Mouse (Mus musculus) spleen, adult 18-20 months (tissue): Measurements from ENCODE around the gene Fbxo6.
"Not testable (repeated sequence)": the region's sequence is repeated elsewhere in the genome, so short reads cannot be mapped to it uniquely, and the experiment has no call there.

ENCODE experiments used
- DNase-seq, 2 experiments: peaks; one replicate each; pipeline ENCODE4 v3.0.0; 2022; ENCODE audit warnings: mixed read lengths in 2 of 2

The Fbxo6 gene

DNA sequence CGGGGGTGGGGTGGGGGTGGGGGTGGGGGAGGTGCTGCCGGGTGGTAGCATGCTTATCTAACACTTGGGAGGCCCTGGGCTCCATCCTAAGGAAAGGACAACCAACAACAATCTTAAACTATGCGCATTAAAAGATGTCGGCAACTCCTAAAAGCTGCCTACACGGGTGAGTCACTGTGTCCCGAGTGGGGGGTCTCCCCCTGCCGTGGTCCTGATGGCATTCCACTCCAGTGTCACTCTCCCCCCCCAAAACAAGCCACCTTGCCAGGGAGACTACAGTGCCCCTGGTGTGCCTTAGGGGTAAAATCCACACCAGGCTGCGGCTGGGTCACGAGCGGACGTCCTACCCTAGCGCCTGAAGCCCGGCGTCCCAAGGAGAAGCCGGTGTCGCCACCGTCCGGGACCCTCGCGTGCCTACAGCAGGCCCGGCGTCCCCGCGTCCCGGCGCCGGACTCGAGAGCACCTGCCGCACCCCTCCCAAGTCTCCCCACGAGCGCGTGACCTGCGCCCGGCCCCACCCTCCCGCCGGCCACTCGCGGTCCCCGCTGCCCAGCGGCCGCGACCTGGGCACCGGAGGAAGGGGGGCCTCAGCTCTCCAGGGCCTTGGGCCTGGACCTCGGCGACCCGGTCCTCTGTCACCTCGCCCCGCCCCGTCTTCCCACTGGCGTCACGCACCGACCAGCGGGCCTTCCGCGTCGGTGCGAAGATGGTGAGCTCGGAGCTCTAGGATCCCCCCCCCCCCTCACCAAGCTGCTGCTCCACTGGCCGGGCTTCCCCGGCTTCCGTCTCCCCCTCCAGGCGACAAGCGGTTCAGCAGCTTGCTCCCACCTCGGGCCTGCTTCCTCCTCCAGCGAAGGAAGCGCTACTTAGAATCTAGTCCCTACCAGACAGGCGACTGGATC lies at the start of gene Fbxo6:
Gene Fbxo6, minus strand, starts transcription at position 874 of the 902 bp plus-strand sequence.
- DNase-seq = peak; percentile 72 to 74

DNA sequence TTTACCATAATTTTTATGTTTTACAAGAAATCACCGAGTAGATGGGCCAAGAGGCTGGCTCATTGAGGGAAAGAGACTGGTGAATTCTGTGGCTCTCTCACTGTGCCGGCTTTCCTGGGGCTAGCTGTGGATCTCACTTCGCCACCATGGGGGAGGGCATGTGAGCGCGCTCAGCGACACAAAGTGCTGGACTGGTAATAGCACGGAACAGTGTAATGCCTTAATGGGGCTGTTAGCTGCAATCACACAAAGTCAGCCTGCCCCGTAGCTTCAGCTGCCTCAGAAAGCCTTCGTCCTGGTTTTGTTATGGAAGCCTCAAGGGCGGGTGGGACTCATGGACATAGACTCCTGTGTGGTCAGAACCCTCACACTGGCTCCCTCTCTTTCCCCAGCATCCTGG lies 46.8 kb upstream of the Fbxo6 start:
- DNase-seq = no peak

DNA sequence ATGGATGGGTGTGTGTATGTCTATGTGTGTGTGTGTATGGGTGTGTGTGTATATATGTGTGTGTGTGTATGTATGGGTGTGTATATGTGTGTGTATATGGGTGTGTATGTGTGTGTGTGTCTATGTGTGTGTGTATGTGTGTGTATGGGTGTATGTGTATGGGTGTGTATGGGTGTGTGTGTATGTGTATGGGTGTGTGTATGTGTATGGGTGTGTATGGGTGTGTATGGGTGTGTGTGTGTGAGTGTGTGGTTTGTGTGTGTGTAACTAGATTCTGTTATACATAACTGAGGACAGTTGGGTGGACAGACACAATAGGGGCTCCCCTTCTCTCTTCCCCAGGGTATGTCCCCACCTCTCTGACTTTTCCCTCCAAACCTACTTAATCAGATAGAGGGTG lies 42.5 kb upstream of the Fbxo6 start:
- no peak for DNase-seq

GRCm38 (mm10) chr4:148192707-148193245 lies 40.8 kb upstream of the Fbxo6 start:
- DNase-seq = no peak

- not testable (repeated sequence) for DNase-seq
Observed at GRCm38 (mm10) chr4:148188767-148189166, 36.8 kb upstream of the Fbxo6 start.

- DNase-seq = no peak
Observed at GRCm38 (mm10) chr4:148185819-148186218, 33.9 kb upstream of the Fbxo6 start.

DNA sequence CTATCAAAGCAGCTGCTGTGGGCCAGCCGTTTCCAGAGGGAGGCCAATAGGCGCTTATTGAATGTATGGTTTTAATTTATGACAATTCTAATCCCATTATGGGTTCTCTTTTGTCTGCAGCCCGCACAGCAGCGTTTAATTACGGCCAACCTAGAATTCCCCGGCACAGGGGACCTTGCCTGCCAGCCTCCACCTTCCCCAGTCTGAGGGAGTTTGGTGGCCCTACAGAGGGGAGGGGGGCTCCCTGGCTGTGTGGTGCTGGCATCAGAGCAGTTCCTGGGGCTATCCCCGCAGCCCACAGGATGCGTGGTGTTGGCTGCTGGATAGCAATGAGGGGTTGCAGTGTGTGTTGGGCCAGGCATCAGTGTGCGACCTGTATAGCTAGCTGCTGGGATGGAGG lies 32.6 kb upstream of the Fbxo6 start:
- no peak for DNase-seq

DNA sequence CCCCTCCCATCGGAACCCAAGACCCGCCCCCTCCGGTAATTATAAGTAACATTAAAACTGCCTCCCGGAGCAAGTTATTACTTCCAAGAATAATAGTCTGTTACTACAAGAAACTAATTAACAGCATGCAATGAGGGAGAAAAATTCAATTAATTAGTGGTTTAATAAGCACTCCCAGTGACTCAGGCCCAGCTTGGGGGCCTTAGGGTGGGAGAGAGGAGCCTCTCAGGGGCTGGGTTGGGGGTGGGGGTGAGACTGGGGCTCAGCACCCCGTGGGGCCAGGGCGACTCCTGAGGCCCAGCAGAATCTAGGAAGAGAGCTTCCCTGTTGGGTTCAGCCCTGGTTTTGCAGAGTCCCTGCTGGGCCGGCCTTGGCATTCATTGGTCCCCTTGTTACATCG lies 30.4 kb upstream of the Fbxo6 start:
- DNase-seq = no peak

DNA sequence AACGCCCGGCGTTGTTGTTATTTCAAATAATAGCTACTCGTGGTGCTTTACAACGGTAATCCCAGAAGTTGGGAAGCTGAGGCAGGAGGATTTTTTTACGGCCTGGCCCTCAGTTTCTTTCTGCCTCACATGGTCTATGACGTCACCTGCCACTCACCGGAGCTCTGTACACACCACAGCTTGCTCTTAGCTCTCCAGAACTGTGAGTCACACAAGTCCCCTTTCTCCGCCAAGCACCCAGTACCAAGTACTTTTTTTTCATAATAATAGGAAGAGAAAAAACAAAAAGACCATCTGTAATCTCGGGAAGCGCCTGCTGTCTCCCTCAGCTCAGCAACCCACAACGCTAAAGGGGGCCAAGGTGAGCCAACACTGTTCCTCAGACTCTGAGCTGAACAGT lies 29.5 kb upstream of the Fbxo6 start:
- no peak for DNase-seq

DNA sequence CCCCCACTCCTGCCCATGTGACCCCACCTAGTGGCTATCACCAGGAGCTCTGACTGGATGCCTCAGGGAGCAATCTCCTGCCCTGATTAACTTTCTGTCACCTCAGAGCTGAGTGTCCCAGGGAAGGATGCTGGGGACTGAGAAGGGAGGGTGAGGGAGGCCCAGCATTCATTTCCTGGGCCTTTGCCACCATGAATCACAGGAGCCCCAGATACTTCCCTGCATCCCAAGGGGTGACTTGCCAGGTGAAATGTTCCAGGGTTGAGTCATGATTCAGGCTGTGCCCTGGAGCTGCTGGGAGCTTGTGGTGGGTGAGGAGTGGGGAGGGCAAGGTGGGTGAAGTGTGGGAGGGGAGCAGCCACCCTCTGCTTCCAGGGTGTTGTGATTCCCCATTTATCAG lies 25.8 kb upstream of the Fbxo6 start:
- no peak for DNase-seq

DNA sequence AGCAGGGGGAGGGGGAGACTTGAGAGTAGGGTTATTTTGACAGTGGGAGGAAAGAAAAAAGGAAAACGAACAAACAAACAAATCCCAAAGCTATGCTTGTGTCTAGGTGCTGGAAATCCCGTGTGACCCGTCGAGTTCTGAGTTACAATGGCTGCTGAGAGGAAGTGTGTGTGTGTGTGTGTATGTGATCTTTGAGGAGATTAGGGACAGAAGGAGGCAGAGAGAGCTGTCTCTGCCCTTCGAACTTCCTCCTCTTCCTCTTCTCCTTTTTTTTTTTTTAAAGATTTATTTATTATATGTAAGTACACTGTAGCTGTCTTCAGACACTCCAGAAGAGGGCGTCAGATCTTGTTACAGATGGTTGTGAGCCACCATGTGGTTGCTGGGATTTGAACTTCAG lies 24.7 kb upstream of the Fbxo6 start:
- not testable (repeated sequence) for DNase-seq

DNA sequence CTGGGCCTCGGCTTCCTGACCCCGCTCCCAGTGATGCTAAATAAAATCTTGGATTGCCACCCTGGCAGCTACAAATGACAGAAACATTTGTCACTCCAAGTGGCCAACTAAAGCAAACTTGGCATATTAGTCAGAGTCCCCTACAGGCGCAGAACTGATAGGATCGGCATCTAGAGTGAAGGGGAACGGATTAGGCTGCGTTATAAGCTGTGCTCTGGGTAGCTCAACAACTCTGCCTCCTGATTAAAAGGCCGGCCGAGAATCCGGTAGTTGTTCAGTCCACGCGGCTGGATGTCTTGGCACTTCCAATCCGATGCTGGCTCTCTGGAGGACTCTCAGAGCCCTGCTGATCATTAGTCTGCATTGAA lies 22.5 kb upstream of the Fbxo6 start:
- no peak for DNase-seq

DNA sequence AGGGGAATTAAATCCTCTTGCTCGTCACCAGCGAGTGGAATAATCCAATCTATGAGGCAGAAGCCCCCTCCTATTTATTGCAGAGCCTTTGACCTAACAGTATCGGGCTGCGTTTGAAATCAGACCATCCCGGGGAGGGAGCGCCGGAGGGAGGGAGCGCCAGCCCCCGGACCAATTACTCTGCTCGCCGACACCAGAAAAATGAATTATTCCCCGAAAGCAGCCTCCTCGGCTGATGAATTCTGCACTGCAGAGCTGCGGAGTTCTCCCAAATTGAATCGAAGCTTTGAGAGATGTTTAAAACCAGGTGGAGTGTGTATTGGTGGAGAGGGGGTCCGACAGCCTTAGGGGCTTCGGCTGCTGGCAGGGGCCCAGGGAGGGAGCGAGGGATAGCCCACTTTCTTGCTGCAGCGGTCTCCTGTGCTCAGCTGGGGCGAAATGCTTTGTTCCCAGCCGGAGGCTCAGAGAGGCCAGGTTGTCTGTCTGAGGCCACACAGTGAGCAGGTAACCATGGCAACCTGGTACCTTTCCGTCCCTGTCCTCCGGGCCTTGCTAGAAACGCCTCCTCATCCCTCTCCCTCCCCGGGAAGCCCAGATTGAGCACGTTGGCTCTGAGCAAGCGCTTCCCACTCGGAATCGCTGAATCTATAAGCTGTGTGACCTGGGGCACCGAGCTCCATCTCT lies 22.0 kb upstream of the Fbxo6 start:
- DNase-seq = no peak

GRCm38 (mm10) chr4:148171261-148171660 lies 19.3 kb upstream of the Fbxo6 start:
- DNase-seq = no peak

DNA sequence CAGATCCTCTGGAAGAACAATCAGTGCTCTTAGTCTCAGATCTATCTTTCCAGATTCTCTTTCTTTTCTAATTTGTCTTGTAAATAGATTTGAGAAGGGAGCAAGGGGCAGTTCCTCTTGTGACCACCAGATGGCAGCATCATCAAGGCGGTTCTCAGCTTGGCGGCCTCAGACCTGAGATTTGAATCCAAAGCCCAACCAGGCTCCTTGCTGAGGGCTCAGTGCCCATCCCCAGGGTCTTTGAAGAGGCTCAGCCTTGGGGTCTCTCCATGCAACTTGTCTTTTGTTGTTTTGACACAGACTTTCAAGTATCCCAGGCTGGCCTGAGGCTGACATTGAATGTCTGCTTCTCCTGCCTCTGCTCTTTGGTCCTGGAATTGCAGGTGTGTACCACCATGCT lies 18.9 kb upstream of the Fbxo6 start:
- DNase-seq = peak in 1 of 2 experiments; percentile 49

DNA sequence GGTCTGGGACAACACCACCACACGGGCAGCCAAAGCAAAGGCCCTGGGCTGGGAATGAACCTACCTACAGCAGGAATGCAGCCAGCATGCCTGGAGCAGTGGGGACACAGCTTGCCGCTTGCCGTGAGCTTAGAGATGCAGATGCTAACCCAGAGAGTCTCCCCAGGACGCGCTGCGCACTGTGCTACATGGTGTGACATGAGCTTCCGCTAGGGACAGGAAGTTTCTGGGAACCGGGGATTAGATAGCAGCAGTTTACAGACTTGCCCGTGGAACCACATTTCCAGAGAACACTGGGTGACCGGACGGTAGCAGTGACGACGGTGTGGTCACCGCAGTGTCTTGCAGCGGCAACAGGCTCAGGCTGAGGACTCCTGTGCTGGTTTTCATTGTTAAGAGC lies 17.6 kb upstream of the Fbxo6 start:
- DNase-seq = no peak

DNA sequence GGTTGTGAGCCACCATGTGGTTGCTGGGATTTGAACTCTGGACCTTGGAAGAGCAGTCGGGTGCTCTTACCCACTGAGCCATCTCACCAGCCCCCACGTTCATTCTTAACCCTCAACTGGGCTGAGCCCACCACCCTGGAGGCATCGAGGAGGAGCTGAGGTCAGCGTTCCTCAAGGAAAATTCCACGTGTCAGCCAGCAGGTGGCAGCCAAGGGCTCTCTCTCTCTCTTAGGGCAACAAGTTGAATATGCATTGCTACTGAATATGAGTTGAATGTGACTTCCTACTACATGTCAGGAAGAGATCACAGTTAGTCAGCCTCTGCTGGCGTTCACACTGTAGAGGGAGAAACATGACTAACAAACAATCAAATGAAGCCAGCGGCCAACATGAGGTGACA lies 16.3 kb upstream of the Fbxo6 start:
- peak; percentile 36 to 69 for DNase-seq

DNA sequence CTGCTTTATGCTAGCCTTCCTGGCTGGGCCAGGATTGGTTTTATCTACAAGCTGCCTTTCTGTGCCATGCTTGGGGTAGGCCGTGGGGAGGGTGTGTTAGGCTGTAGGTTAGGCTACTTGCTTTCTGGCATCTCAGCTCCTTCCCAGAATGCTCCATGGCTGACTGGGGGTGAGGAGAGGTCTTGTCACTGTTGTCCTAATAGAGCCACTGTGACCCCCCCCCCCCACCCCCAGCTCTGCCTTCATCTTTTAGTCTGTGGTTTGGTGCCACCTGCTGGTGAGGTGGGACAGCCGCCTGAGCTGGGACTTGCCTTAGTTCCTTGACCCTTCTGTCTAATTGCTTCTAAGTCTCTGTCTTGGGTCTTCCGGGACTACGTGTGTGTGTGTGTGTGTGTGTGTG lies 15.0 kb upstream of the Fbxo6 start:
- peak; percentile 44 to 74 for DNase-seq

GRCm38 (mm10) chr4:148166431-148166830 lies 14.5 kb upstream of the Fbxo6 start:
- no peak for DNase-seq

DNA sequence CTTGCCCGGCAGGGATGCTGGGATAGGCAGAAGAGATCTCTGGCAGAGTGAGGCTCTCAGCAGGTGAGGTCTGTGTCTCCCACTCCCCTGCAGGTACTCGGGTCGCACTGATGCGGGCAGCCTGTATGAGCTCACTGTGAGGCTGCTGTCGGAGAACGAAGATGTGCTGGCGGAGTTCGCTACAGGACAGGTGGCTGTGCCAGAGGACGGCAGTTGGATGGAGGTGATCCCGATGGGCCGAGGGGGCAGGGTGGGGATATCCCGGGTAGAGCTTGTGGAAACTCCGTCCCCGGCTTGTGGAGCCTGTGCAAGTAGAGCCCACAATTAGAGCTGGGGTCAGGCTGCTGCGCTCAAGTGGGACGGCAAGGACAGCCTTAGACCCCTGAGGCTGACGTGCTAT lies 13.6 kb upstream of the Fbxo6 start:
- DNase-seq = no peak

DNA sequence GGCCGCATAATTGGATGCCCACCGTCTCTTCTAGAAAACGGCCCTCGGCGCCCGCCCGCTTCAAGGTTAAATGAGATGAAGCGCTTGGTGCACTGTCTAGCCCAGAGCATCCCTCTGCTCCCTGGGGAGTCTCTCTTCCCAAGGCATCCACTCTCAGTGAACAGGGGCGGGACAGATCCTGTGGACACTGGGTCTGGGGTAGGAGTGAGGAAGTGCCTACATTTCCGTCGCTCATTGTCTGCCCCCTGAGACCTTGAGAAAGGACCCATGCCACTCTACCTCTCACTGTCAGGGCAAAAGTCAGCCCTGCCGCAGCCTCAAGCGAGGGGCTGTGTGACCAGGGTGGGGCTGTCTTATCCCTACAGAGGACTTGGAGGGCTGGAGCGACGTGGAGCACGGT lies 12.5 kb upstream of the Fbxo6 start:
- DNase-seq = no peak

- DNase-seq = peak; percentile 61 to 71
Observed at GRCm38 (mm10) chr4:148164002-148164439, 12.1 kb upstream of the Fbxo6 start.

DNA sequence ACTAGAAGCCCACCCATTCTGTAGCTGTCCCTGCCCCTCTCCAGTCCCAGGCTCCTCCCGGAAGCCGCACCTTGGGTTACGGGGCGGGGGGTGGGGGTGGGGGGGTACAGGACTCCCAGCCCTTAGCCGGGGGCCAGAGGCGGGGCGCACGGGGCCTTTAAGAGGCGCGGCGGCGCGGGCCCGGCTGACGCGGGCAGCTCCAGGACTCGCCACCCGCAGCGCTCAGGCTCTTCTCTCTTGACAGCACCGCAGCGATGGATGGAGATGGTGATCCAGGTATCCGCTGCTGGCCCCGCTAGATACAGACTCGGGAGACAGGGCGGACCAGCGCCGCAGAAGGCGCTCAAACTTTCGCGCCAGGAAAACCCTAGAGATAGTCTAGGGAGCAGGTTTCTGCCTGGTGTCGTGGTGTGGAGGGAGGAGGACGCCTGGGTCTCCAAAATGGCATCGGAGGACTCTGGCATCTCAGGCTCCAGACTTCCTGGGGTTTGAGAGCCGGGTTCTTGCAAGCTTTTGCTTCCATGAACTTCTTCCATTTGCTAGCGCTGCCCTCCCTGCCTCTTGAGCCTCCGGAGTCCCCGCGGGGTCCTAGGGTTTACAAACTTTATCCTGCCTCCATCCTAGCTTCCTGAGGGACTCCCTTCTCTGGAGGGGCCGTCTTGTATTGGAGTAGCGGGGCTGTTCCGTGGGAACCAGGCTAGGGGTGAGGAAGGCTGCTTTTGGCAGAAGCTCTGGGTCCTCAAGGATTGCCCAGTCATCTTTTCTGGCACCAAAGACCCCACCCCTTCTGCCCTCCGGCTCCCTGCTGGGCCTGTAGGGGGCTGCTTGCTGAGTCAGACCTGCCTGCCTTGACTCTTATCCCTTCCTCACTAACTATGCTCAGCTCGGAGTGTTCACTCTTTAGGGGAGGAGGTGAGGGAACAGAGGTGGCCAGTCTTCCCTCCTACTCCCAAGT lies 8.8 kb upstream of the Fbxo6 start, which contains the start of the genes Fbxo44 and Fbxo2:
Gene Fbxo44, minus strand, starts transcription at position 47 of the 955 bp plus-strand sequence.
Gene Fbxo2, plus strand, starts transcription at position 186 of the 955 bp plus-strand sequence.
- peak in 1 of 2 experiments; percentile 36 for DNase-seq
